Mouse (Mus musculus) E14TG2a.4 (cell line): ENCODE data around the gene Kif16b.

Experiments
- CTCF ChIP-seq: conservative IDR thresholded peaks from 2 replicates; pipeline ENCODE4 v1.5.1; 2014; ENCODE audit warnings: low read length
- POU5F1 ChIP-seq: IDR thresholded peaks from 2 replicates; pipeline ENCODE4 v1.6.1; 2014; ENCODE audit warnings: low read length, borderline replicate concordance

DNA sequence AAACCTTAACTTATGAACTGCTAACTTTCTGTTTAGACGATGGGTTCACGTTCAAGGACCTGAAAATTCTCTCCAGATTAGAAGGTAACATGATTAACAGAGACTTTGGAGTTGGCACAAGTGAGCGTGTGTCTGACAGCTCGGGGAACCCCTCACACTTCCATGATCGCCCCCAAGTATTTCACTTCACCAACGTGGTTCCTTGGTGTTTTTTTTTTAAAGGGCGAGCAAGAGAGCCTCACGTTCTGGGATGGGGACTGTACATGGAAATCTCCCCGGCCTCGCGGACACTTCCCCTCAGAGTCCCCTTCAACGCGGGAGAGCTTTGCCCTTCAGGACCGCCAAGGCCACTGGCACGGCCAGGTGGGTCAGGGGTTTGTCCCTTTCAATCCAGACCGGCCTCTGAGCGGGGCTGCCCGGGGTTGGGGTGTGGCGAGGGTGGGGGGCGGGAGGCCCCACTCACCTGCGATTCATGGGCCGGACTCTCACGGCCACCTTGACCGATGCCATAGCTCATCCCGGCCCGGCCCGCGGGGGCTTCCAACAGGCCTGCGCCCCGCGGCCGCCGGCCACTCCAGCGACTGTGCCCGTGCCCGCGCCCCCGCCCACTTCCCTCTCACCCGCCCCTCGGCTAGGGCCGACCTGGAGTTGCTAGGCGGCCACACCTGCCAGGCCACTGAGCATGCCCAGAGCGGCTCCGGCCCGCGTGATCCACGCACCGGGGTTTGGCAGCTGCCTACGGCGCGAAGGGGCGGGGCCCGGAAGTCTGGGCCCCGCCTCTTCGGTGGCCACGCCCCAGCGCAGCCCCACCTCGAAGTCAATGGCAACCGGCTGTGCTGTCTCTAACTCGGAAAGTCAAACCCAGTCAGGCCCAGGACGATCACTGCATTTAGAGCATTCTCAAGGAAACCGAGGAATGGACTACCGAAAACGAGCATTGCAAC, at the start of gene Kif16b:
- TF ChIP-seq CTCF (no peak), POU5F1 (no peak)
